Mouse (Mus musculus): ENCODE results near the gene Lrpprc. TPM values are rescaled to one million over a fixed set of nuclear protein-coding genes. Genes with fewer than 3 reads are reported as not detected.
A peak's percentile ranks its signal among the peaks of the same experiment; 100 is the strongest.

The Lrpprc gene
- polyA plus RNA-seq, 1 experiment from 2014 or later: 58.4 TPM

- no peak for DNase-seq (ENCODE audit: low spot score)
- Histone ChIP-seq H3K9me3 (ENCODE audit: control insufficient read depth, low read length) (no peaks in the 10 kb centered on the region), H3K27me3 (ENCODE audit: control insufficient read depth, insufficient read depth, low read length) (no peaks in the 10 kb centered on the region), H3K4me1 (ENCODE audit: control insufficient read depth, insufficient read depth, low read length) (peaks cover 16% of the 10 kb centered on the region), H3K9ac (ENCODE audit: low read length) (no peak overlapping the region), H3K27ac (ENCODE audit: low read depth, low read length) (no peak overlapping the region), H3K36me3 (ENCODE audit: control insufficient read depth, insufficient read depth, low read length) (no peaks in the 10 kb centered on the region), H3K4me2 (ENCODE audit: low read depth) (no peak overlapping the region), H3K4me3 (ENCODE audit: low read depth, low read length) (no peak overlapping the region)
- ATAC-seq (ENCODE audit: insufficient read depth, low FRiP score, low TSS enrichment): no peak
- 71% methylated on average over 8 of the region's 8 CpGs for WGBS
Measured at GRCm38 (mm10) chr17:84658951-84659350, 131.6 kb downstream of the Lrpprc start.

DNA sequence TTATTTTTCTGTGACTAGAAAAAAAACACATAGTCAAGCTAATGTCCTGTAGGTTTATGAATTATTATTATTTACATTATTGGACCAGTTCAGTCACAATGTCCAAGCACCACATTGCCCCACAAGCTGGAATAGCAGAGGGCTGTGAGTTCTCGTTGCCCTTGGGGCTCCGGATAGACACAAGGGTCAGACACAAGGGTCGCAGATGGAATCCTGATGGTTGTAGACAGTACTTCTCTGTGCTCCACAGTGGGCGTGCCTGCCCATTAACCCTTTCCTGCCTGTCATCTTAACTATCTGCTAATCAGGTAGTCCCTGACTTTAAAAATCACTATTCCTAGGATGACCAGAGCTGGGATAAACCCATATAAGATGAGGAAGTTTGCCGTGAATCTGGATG, 132.4 kb downstream of the Lrpprc start:
- H3K36me3 ChIP-seq (ENCODE audit: control insufficient read depth, insufficient read depth, low read length): no peaks in the 10 kb centered on the region
- no peak overlapping the region for H3K4me3 ChIP-seq (ENCODE audit: low read depth, low read length)
- H3K4me2 ChIP-seq (ENCODE audit: low read depth): no peak overlapping the region
- ATAC-seq (ENCODE audit: insufficient read depth, low FRiP score, low TSS enrichment): no peak
- no peaks in the 10 kb centered on the region for H3K27me3 ChIP-seq (ENCODE audit: control insufficient read depth, insufficient read depth, low read length)
- DNase-seq (ENCODE audit: low spot score): no peak
- H3K4me1 ChIP-seq (ENCODE audit: control insufficient read depth, insufficient read depth, low read length): peaks cover 16% of the 10 kb centered on the region
- 35% methylated on average over 5 of the region's 5 CpGs for WGBS
- H3K9me3 ChIP-seq (ENCODE audit: control insufficient read depth, low read length): no peaks in the 10 kb centered on the region
- H3K27ac ChIP-seq (ENCODE audit: low read depth, low read length): 0 out of 2 replicates have a peak overlapping the region, but pooled peaks have one; percentile 8
- H3K9ac ChIP-seq (ENCODE audit: low read length): no peak overlapping the region

DNA sequence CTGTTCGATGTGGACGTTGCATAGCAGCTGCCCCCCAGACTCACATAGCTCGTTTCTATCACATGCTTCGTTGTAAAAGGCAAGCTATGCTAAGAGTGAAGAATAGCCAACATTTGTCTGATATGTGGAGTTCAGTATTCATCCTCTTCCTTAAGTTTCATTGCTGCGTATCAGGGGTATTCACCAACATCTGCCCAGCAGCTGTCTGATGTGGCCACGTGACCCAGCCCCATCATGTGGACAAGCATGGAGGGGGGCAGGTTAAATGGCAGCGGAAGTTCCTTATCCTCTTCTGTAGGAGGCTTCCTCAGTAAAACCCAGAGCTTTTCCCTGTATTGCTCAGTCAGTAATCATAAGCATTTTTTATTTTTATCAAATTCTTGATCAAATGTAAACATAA, 132.8 kb downstream of the Lrpprc start:
- WGBS: 44% methylated on average over 7 of the region's 7 CpGs
- H3K27ac ChIP-seq (ENCODE audit: low read depth, low read length): 0 out of 2 replicates have a peak overlapping the region, but pooled peaks have one; percentile 35

GRCm38 (mm10) chr17:84657422-84657732, 133.2 kb downstream of the Lrpprc start:
- 0 out of 2 replicates have a peak overlapping the region, but pooled peaks have one; percentile 35 for H3K27ac ChIP-seq (ENCODE audit: low read depth, low read length)
- 0 out of 2 replicates have a peak, but pooled peaks have one; percentile 27 for ATAC-seq (ENCODE audit: insufficient read depth, low FRiP score, low TSS enrichment)
- H3K9me3 ChIP-seq (ENCODE audit: control insufficient read depth, low read length): no peaks in the 10 kb centered on the region
- H3K4me3 ChIP-seq (ENCODE audit: low read depth, low read length): no peak overlapping the region
- no peak overlapping the region for H3K4me2 ChIP-seq (ENCODE audit: low read depth)
- H3K27me3 ChIP-seq (ENCODE audit: control insufficient read depth, insufficient read depth, low read length): no peaks in the 10 kb centered on the region
- H3K4me1 ChIP-seq (ENCODE audit: control insufficient read depth, insufficient read depth, low read length): peaks cover 16% of the 10 kb centered on the region
- no peak overlapping the region for H3K9ac ChIP-seq (ENCODE audit: low read length)
- WGBS: 56% methylated on average over 3 of the region's 3 CpGs
- no peaks in the 10 kb centered on the region for H3K36me3 ChIP-seq (ENCODE audit: control insufficient read depth, insufficient read depth, low read length)
- DNase-seq (ENCODE audit: low spot score): no peak

More for the DNA sequence above, 132.8 kb downstream of the Lrpprc start:
- H3K27me3 ChIP-seq (ENCODE audit: control insufficient read depth, insufficient read depth, low read length): no peaks in the 10 kb centered on the region
- DNase-seq (ENCODE audit: low spot score) (peak; percentile 50), ATAC-seq (ENCODE audit: insufficient read depth, low FRiP score, low TSS enrichment) (no peak)
- H3K4me2 ChIP-seq (ENCODE audit: low read depth): no peak overlapping the region
- peaks cover 16% of the 10 kb centered on the region for H3K4me1 ChIP-seq (ENCODE audit: control insufficient read depth, insufficient read depth, low read length)
- H3K9ac ChIP-seq (ENCODE audit: low read length): no peak overlapping the region
- H3K36me3 ChIP-seq (ENCODE audit: control insufficient read depth, insufficient read depth, low read length): no peaks in the 10 kb centered on the region
- H3K9me3 ChIP-seq (ENCODE audit: control insufficient read depth, low read length): no peaks in the 10 kb centered on the region
- H3K4me3 ChIP-seq (ENCODE audit: low read depth, low read length): no peak overlapping the region

GRCm38 (mm10) chr17:84656653-84657421, 133.8 kb downstream of the Lrpprc start:
- H3K9me3 ChIP-seq (ENCODE audit: control insufficient read depth, low read length): no peaks in the 10 kb centered on the region
- peak overlapping the region; percentile 65; the same call in 1 of the 2 replicates for H3K27ac ChIP-seq (ENCODE audit: low read depth, low read length)
- peak overlapping the region; percentile 9; the same call in 1 of the 2 replicates for H3K4me2 ChIP-seq (ENCODE audit: low read depth)
- no peaks in the 10 kb centered on the region for H3K27me3 ChIP-seq (ENCODE audit: control insufficient read depth, insufficient read depth, low read length)
- H3K36me3 ChIP-seq (ENCODE audit: control insufficient read depth, insufficient read depth, low read length): no peaks in the 10 kb centered on the region
- ATAC-seq (ENCODE audit: insufficient read depth, low FRiP score, low TSS enrichment) (peak; percentile 45), DNase-seq (ENCODE audit: low spot score) (peak; percentile 36)
- no peak overlapping the region for H3K9ac ChIP-seq (ENCODE audit: low read length)
- H3K4me1 ChIP-seq (ENCODE audit: control insufficient read depth, insufficient read depth, low read length): peaks cover 16% of the 10 kb centered on the region
- WGBS: 41% methylated on average over 19 of the region's 19 CpGs
- no peak overlapping the region for H3K4me3 ChIP-seq (ENCODE audit: low read depth, low read length)

GRCm38 (mm10) chr17:84656205-84656604, 134.4 kb downstream of the Lrpprc start:
- Histone ChIP-seq H3K4me1 (ENCODE audit: control insufficient read depth, insufficient read depth, low read length) (peaks cover 16% of the 10 kb centered on the region), H3K27ac (ENCODE audit: low read depth, low read length) (peak overlapping the region; percentile 65; the same call in 1 of the 2 replicates), H3K36me3 (ENCODE audit: control insufficient read depth, insufficient read depth, low read length) (no peaks in the 10 kb centered on the region), H3K4me2 (ENCODE audit: low read depth) (no peak overlapping the region), H3K4me3 (ENCODE audit: low read depth, low read length) (no peak overlapping the region), H3K9me3 (ENCODE audit: control insufficient read depth, low read length) (no peaks in the 10 kb centered on the region), H3K9ac (ENCODE audit: low read length) (no peak overlapping the region), H3K27me3 (ENCODE audit: control insufficient read depth, insufficient read depth, low read length) (no peaks in the 10 kb centered on the region)
- peak; percentile 62; the same call in 1 of the 2 replicates for ATAC-seq (ENCODE audit: insufficient read depth, low FRiP score, low TSS enrichment)
- no peak for DNase-seq (ENCODE audit: low spot score)
- 54% methylated on average over 5 of the region's 5 CpGs for whole genome bisulfite sequencing

Other genes starting within 250 kb of the Lrpprc start
- gene Dync2li1, start 164.3 kb downstream of the Lrpprc start, polyA plus RNA-seq (2014; fragmentation: Nextera tagmentation; extraction: Ambion mirVana): 29.6 and 30.4 TPM in 2 replicates
- gene Abcg8, start 114.5 kb downstream of the Lrpprc start, polyA plus RNA-seq (2014; fragmentation: Nextera tagmentation; extraction: Ambion mirVana): not detected in 2 replicates
- gene Abcg5, start 107.8 kb downstream of the Lrpprc start, polyA plus RNA-seq (2014; fragmentation: Nextera tagmentation; extraction: Ambion mirVana): 0.16 and 0.52 TPM in 2 replicates
- gene Ppm1b, start 166.0 kb upstream of the Lrpprc start, polyA plus RNA-seq (2014; fragmentation: Nextera tagmentation; extraction: Ambion mirVana): 98.5 and 100 TPM in 2 replicates
- gene Slc3a1, start 237.6 kb upstream of the Lrpprc start, polyA plus RNA-seq (2014; fragmentation: Nextera tagmentation; extraction: Ambion mirVana): 0.21 and 0.35 TPM in 2 replicates